Mouse (Mus musculus): Measurements from ENCODE around the gene Os9.

- TF ChIP-seq CTCF (IDR thresholded peaks at IDR 0.05) (no peak), EP300 (IDR thresholded peaks at IDR 0.05; ENCODE audit: insufficient read depth, low read depth, low read length) (no peak)
These were observed 43.4 kb downstream of the Os9 start for GRCm38 (mm10) chr10:127077515-127077914.
